Mouse (Mus musculus) heart, adult 2 months (tissue): Measurements from ENCODE around the gene Syngap1. TPM values are rescaled to one million over a fixed set of nuclear protein-coding genes. Genes with fewer than 3 reads are reported as not detected.
A peak's percentile ranks its signal among the peaks of the same experiment; 100 is the strongest.
"Not testable (repeated sequence)": the region's sequence is repeated elsewhere in the genome, so short reads cannot be mapped to it uniquely, and the experiment has no call there.

Experiments used
- DNase-seq, 2 experiments: peaks; one replicate each; pipeline ENCODE4 v3.0.0; 2021
- H3K27ac ChIP-seq: fragments of 200-600 bp; 2 replicates; pipeline ENCODE4 v1.8.1; 2022
- H3K27me3 ChIP-seq: fragments of 200-500 bp; 2 replicates; pipeline ENCODE4 v1.6.1; 2012; ENCODE audit warnings: mild to moderate bottlenecking, low read length, inconsistent platforms, mixed read lengths; ENCODE audit not compliant: control insufficient read depth, insufficient read depth
- H3K36me3 ChIP-seq: fragments of 200-500 bp; 2 replicates; pipeline ENCODE4 v1.6.1; 2012; ENCODE audit warnings: low read length, inconsistent platforms; ENCODE audit not compliant: control insufficient read depth, insufficient read depth
- H3K4me1 ChIP-seq: fragments of 200-500 bp; 2 replicates; pipeline ENCODE4 v1.6.1; 2011; ENCODE audit warnings: low read length; ENCODE audit not compliant: control insufficient read depth, insufficient read depth
- H3K4me3 ChIP-seq: fragments of 200-600 bp; 2 replicates; pipeline ENCODE4 v1.8.1; 2022
- H3K79me2 ChIP-seq: fragments of 200-500 bp; replicated peaks from 2 replicates; pipeline ENCODE4 v1.6.1; 2012; ENCODE audit warnings: mild to moderate bottlenecking, inconsistent platforms, low read length, moderate library complexity, mixed read lengths; ENCODE audit not compliant: control insufficient read depth, insufficient read depth
- H3K9ac ChIP-seq: fragments of 200-500 bp; 2 replicates; pipeline ENCODE4 v1.6.1; 2012; ENCODE audit warnings: low read depth, mild to moderate bottlenecking, control low read depth, inconsistent platforms, low read length, mixed read lengths
- CTCF ChIP-seq: fragments of 200-600 bp; IDR thresholded peaks from 2 replicates; pipeline ENCODE4 v1.8.1; 2022; ENCODE audit warnings: antibody characterized with exemption, mild to moderate bottlenecking, moderate library complexity
- EP300 ChIP-seq: fragments of 200-500 bp; IDR thresholded peaks from 2 replicates; pipeline ENCODE4 v1.6.1; 2011; ENCODE audit warnings: low read depth, low read length, control low read depth; ENCODE audit not compliant: insufficient read depth
- POLR2A ChIP-seq: fragments of 200-500 bp; IDR thresholded peaks from 2 replicates; pipeline ENCODE4 v1.6.1; 2011; ENCODE audit warnings: mild to moderate bottlenecking, low read depth, low read length, control low read depth; ENCODE audit not compliant: insufficient read depth
- WGBS: fragments of 180-500 bp; shearing (Covaris S2); methylation state at CpG from one replicate; pipeline ENCODE4 v1.1.7; 2018; 5-methylcytosine and 5-hydroxymethylcytosine counted together
- intact Hi-C: fragments of 180-260 bp; cut with DNase I; formaldehyde crosslinking; loops from one replicate; pipeline ENCODE4 v1.15.1; 2025
- polyA plus RNA-seq: library from polyadenylated mRNA; depleted of rRNA; stranded (reverse); fragments of >200 nt; gene quantifications from 2 replicates; pipeline ENCODE4 v1.2.3, GENCODE M21; 2012
- total RNA-seq, 2 experiments: library from RNA; stranded (reverse); gene quantifications; 2 replicates each; pipeline ENCODE4 v1.2.3; 2021

Gene Syngap1
- total and polyA plus RNA-seq, 3 experiments, result 4.1 to 9.0 (median 4.2) TPM

- Histone ChIP-seq H3K4me3 (no peak overlapping the region), H3K27ac (no peak overlapping the region), H3K4me1 (peaks cover 3% of the 10 kb centered on the region; the same call in 1 of the 2 replicates), H3K79me2 (0 out of 2 replicates have a peak, but pooled peaks cover 3% of the 10 kb centered on the region), H3K27me3 (no peaks in the 10 kb centered on the region), H3K36me3 (no peaks in the 10 kb centered on the region), H3K9ac (no peak overlapping the region)
- TF ChIP-seq EP300, result no peak
- TF ChIP-seq POLR2A, result no peak
- no peak for TF ChIP-seq CTCF
- intact Hi-C loops, result loop anchor here (5.0 kb wide), 1 partner anchor 57 kb away; the partner anchor contains the start of gene Kifc5b
- DNase-seq, result no peak
- WGBS, result 90% methylated on average over 15 of the region's 15 CpGs
Measured at GRCm38 (mm10) chr17:26974547-26974946, 33.5 kb downstream of the Syngap1 start.

- H3K79me2 ChIP-seq, result 0 out of 2 replicates have a peak, but pooled peaks cover 3% of the 10 kb centered on the region
- H3K27me3 ChIP-seq, result no peaks in the 10 kb centered on the region
- peaks cover 3% of the 10 kb centered on the region; the same call in 1 of the 2 replicates for H3K4me1 ChIP-seq
- no peak for TF ChIP-seq EP300
- TF ChIP-seq CTCF, result peak; percentile 35
- TF ChIP-seq POLR2A, result no peak
- H3K4me3 ChIP-seq, result no peak overlapping the region
- DNase-seq, result no peak
- no peak overlapping the region for H3K9ac ChIP-seq
- intact Hi-C loops, result no loop called here
- H3K36me3 ChIP-seq, result no peaks in the 10 kb centered on the region
- no peak overlapping the region for H3K27ac ChIP-seq
Measured at GRCm38 (mm10) chr17:26975415-26975814, 34.4 kb downstream of the Syngap1 start.

- H3K79me2 ChIP-seq, H3K9ac ChIP-seq, H3K27me3 ChIP-seq, DNase-seq, H3K36me3 ChIP-seq, H3K27ac ChIP-seq, H3K4me3 ChIP-seq, H3K4me1 ChIP-seq, intact Hi-C loops: not testable (repeated sequence)
- 0 out of 2 replicates have a peak, but pooled peaks have one; percentile 16 for TF ChIP-seq CTCF
- 93% methylated on average over 6 of the region's 6 CpGs for WGBS
Measured at GRCm38 (mm10) chr17:26977354-26977753, 36.3 kb downstream of the Syngap1 start.

- WGBS, result 64% methylated on average over 2 of the region's 2 CpGs
- no peak for TF ChIP-seq CTCF
- TF ChIP-seq EP300, result no peak
- no peak for TF ChIP-seq POLR2A
- Histone ChIP-seq H3K79me2 (no peaks in the 10 kb centered on the region), H3K4me3 (no peak overlapping the region), H3K27ac (no peak overlapping the region), H3K9ac (no peak overlapping the region), H3K36me3 (no peaks in the 10 kb centered on the region), H3K4me1 (0 out of 2 replicates have a peak, but pooled peaks cover 1% of the 10 kb centered on the region), H3K27me3 (no peaks in the 10 kb centered on the region)
- intact Hi-C loops, result no loop called here
- DNase-seq, result no peak
Measured at GRCm38 (mm10) chr17:26979426-26979825, 38.4 kb downstream of the Syngap1 start.

GRCm38 (mm10) chr17:26981050-26981449, 40.0 kb downstream of the Syngap1 start:
- Histone ChIP-seq H3K4me1 (no peaks in the 10 kb centered on the region), H3K9ac (no peak overlapping the region), H3K27ac (no peak overlapping the region), H3K4me3 (no peak overlapping the region), H3K79me2 (no peaks in the 10 kb centered on the region), H3K36me3 (no peaks in the 10 kb centered on the region), H3K27me3 (no peaks in the 10 kb centered on the region)
- 40% methylated on average over 2 of the region's 2 CpGs for WGBS
- intact Hi-C loops, result no loop called here
- TF ChIP-seq POLR2A (no peak), CTCF (no peak), EP300 (no peak)
- DNase-seq, result no peak

GRCm38 (mm10) chr17:26983382-26983781, 42.3 kb downstream of the Syngap1 start:
- TF ChIP-seq POLR2A (no peak), EP300 (no peak), CTCF (no peak)
- Histone ChIP-seq H3K36me3 (no peaks in the 10 kb centered on the region), H3K4me1 (no peaks in the 10 kb centered on the region), H3K27me3 (no peaks in the 10 kb centered on the region), H3K79me2 (no peaks in the 10 kb centered on the region), H3K4me3 (no peak overlapping the region), H3K9ac (no peak overlapping the region), H3K27ac (no peak overlapping the region)
- intact Hi-C loops, result no loop called here
- WGBS, result 75% methylated on average over 4 of the region's 4 CpGs
- no peak for DNase-seq
